Mouse (Mus musculus) right cerebral cortex, adult 18-20 months (tissue): Measurements from ENCODE around the gene Sbk3.
A peak's percentile ranks its signal among the peaks of the same experiment; 100 is the strongest.

Experiments used
- DNase-seq: peaks from one replicate; pipeline ENCODE4 v3.0.0; 2022; ENCODE audit warnings: mixed read lengths

The Sbk3 gene

DNA sequence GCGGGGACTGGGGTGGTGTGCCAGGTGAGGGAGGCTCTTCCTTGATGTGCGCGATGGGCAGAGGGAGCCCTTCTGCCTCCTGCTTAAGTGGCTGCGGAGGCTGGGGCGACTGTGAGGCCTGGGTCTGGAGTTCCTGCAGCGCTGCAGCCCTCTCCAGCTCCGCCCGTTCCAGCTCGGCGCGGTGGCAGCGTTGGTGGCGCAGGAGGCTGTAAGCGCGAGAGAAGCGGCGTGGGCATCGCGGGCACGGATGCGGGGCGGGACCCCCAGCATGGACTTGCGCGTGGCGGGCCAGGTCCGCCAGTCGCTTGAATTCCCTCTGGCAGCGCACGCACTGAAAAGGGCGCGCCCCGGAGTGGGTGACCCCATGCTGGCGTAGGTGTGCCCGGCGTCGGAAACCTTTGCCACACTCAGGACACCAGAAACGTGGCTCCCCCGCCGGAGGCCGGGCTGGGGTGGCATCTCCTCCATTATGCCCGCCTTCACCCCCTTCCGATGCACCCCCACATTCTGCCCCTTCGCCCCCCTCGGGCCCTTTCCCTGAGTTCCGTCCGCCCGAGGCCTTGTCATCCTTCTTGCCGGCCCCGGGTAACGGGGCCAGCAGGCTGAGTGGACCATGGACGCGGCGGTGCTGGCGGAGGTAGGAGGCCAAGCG, 22.5 kb upstream of the Sbk3 start:
- DNase-seq = no peak

DNA sequence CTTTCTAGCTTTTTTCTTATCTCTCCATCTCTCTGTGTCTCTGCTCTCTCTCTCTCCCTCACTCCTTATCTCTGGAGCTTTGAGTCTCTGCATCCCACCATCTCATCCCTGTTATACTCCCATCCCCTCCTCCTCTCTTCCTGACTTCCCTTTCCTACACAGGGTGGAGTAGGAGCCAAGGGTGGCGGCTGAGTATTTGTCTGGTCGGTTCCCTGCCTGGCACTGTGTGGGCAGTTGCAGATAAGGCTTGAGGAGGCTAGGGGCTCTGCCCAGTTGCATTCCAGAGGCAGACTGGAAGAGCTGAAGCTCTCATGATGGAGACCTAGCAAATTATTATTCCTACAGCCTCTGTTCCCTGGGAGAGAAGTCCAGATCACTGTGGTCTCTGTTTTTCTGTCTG, 17.3 kb upstream of the Sbk3 start:
- no peak for DNase-seq

- DNase-seq = no peak
These were observed 5.9 kb upstream of the Sbk3 start for GRCm38 (mm10) chr7:4976832-4977231.

GRCm38 (mm10) chr7:4975455-4975854, 4.5 kb upstream of the Sbk3 start:
- DNase-seq = no peak

GRCm38 (mm10) chr7:4972321-4973047, 1.5 kb upstream of the Sbk3 start:
- no peak for DNase-seq

- no peak for DNase-seq
These were observed 742 bp upstream of the Sbk3 start for GRCm38 (mm10) chr7:4971710-4972109.

- DNase-seq = no peak
These were observed 6.0 kb downstream of the Sbk3 start for GRCm38 (mm10) chr7:4964988-4965387.

DNA sequence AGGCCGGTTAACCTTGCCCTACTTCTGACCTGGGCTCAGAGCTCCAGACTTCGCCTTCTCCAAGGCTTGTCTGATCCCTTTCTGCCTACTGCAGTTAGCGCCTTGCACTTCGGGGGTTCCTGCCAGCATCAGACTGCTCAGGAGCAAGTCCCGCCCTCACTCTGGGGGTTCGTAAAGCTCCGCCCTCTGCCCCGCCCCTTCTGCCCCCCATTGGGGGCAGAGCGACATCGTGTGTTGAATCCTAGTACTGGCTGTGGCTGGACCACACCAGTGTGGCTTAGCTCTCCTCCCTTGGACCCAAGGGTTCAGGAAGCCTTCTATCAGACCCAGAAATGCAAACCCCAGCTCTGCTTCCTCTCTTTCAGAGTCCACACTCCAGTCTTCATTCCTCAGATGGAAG, 6.7 kb downstream of the Sbk3 start, which contains the start of gene Sbk2:
Sbk2 (minus strand) TSS at position 135 of the 400 bp plus-strand sequence.
- DNase-seq = peak; percentile 67

DNA sequence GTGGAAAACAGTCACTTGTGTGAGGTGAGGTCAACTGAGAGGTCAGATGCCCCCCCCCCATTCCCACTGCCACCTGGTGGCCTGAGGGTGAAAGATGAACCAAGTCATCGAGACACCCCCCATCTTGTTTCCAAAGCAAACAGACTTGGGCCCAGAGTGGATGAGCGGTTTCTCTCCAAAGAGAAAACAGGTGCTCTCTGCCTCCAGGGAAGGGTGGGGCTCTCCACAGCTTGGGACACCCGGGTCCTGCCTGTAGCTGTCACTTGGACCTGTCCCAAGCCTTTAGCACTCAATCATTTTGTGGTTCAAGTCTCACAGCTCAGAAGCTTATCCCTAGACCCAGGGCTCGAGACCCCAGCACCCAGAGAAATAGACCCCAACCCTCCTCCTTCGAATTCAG, 7.4 kb downstream of the Sbk3 start:
- no peak for DNase-seq

DNA sequence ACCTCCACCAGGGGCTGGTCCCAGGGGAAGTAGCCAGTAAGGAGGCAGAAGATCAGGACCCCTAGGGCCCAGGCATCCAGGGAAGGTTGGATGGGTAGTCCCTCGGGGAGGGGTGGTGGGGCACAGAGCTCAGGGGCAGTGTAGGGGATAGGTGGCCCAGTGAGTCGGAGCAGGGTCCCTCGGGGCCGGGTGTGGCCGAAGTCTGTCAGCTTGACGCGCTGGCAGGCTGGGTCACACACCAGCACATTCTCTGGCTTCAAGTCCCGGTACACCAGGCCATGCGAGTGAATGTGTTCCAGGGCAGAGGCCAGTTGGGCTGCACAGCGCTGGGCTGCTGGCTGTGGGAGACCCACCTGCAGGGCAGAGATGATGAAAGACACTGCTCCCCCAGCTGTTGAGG, 13.6 kb downstream of the Sbk3 start:
- no peak for DNase-seq

DNA sequence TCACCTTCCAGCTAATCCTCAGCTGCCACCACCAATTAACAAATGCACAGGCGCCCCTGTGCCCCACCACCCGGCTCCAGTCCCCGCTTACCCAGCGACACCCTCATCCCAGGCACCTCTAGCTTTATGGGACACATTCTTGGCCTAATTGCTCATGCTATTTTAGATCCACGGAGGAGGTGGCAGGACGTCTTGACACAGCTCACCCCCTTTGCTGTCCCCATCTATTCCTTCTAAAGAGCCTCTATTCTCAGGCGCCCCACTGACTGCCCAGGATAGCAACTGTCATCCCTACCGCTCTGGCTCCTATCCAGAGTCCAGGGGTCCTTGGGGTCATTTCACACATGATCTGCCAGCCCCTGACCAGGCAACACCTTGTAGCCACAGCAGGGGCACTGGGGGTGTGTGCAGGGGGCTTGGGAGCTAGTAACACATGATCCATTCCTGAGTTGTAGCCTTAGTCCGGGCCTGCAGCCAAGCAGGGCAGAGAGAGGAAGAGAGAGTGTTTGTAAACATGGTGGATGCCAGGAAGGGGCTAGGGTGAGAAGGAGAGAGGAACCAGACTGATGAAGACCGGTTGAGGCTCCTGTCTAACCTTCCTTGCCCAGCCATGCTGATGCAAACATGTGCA, 17.0 kb downstream of the Sbk3 start:
- no peak for DNase-seq

DNA sequence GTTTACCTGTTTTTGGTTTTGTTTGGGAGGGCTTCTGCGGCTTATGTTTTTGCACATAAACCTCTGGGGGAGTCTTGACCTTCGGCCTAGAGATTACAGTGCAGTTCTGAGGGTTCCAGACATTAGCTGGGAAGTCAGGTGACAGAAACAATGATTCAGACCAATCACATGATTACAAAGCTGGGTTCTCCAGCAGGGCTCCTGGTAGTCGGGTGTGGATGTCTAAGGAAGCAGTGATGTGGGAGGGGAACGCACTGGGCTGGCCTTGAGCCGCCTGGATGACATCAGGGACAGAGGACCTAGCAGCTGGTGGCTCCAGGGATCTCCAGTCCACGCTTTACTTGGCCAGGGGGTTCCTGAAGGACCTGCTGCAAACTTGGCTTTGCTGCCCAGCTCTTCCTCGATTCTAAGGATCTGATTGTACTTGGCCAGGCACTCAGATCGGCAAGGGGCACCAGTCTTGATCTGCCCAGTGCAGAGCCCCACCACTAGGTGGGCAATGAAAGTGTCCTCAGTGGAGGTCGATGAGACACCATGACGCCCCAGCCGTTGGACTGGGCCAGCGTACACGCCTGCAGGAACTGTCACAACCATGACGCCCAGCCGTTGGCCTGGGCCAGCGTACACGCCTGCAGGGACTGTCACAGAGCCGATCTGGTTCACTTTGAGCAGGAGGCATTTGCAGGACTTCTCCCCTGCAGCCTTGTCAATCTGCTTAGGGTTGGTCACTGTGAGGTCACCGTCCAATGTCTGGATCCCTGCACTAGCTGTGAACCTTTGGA, 20.2 kb downstream of the Sbk3 start:
- no peak for DNase-seq

GRCm38 (mm10) chr7:4948386-4948785, 22.6 kb downstream of the Sbk3 start:
- DNase-seq = no peak

- DNase-seq = no peak
These were observed 23.1 kb downstream of the Sbk3 start for GRCm38 (mm10) chr7:4947855-4948254.

GRCm38 (mm10) chr7:4943223-4943815, 27.6 kb downstream of the Sbk3 start:
- peak; percentile 92 for DNase-seq

GRCm38 (mm10) chr7:4942673-4943072, 28.3 kb downstream of the Sbk3 start:
- DNase-seq = no peak

GRCm38 (mm10) chr7:4940068-4940479, 30.9 kb downstream of the Sbk3 start:
- peak; percentile 70 for DNase-seq

DNA sequence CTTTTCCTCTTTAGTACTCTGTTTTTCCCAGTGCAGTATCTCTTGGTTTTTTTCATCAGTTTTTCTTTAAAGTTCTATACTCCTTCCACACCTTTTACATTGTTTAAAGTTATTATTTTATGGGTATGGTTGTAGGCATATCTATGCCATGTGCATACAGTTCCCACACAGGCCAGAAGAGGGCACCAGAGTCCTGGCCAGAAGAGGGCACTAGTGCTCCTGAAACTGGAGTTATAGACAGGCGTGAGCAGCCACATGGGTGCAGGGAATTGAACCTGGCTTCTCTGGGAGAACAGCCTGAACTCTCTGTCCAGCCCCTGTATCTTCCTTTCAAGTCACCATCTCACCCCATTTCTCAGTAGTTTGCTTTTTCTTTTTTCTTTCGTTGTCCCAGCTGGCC, 32.5 kb downstream of the Sbk3 start:
- no peak for DNase-seq

- no peak for DNase-seq
These were observed 33.6 kb downstream of the Sbk3 start for GRCm38 (mm10) chr7:4937392-4937791.

GRCm38 (mm10) chr7:4936832-4937231, 34.1 kb downstream of the Sbk3 start:
- DNase-seq = no peak

GRCm38 (mm10) chr7:4934160-4934914, 36.6 kb downstream of the Sbk3 start:
- no peak for DNase-seq

DNA sequence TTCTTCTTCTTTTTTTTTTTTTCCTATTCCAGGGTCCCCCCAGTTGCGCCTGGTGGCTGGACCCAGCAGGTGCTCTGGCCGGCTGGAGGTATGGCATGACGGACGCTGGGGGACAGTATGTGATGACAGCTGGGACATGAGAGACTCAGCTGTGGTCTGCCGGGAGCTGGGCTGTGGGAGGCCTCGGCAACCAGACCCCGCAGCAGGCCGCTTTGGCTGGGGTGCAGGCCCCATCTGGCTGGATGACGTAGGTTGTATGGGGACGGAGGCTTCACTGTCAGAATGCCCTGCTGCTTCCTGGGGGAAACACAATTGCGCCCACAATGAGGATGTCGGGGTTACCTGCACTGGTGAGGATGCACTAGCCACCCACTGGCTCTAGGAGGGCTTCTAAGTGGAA, 37.9 kb downstream of the Sbk3 start:
- DNase-seq = no peak
